Mouse (Mus musculus): ENCODE measurements at regions not wholly inside any gene's neighbourhood (a gene's known extent, or its start where the extent isn't known, plus 50 kb on each side); places are given as distances from the start of the nearest gene placed in this dataset.

DNA sequence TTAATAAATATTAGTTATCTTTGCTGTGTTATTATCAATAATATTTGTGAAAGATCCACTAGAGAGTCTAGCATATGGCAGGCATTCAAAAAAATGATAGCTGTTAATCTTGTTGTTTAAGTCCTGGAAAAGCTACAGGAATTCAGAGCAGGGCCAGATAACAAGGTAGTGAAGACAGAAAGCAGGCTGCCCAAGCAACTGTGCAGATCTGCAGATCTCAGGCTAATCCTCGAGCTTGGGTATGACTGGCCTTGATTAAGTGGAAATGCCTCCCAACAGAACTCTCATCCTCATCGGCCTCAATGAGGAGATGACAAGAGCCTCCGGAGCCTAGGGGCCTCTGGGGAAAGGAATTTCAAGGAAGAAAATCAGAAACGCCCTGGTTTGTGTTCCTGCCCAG, 142.9 kb upstream of the Pkdcc start:
- Histone ChIP-seq H3K27me3 (ENCODE audit: insufficient read depth, low read length) (no peaks in the 10 kb centered on the region), H3K36me3 (replicated peaks) (no peaks in the 10 kb centered on the region), H3K4me3 (ENCODE audit: low read depth, low read length) (no peak overlapping the region), H3K4me1 (ENCODE audit: insufficient read depth, low read depth, low read length) (no peaks in the 10 kb centered on the region), H3K9me3 (replicated peaks) (peaks cover 61% of the 10 kb centered on the region)
- ATAC-seq (ENCODE audit: extremely low read depth, insufficient number of reproducible peaks, low FRiP score, poor library complexity, severe bottlenecking): no peak
- TF ChIP-seq POLR2AphosphoS5 (IDR thresholded peaks at IDR 0.05; ENCODE audit: insufficient replicate concordance, low read depth, low read length) (no peak), GATA1 (IDR thresholded peaks at IDR 0.05; ENCODE audit: borderline replicate concordance, low read length) (no peak), CTCF (IDR thresholded peaks at IDR 0.05; ENCODE audit: low read depth, low read length) (no peak), GATA2 (IDR thresholded peaks at IDR 0.05; ENCODE audit: borderline replicate concordance, low read depth, low read length) (no peak), TAL1 (conservative IDR thresholded peaks at IDR 0.05; ENCODE audit: low read depth, low read length) (no peak)
- DNase-seq (ENCODE audit: low spot score): no peak

DNA sequence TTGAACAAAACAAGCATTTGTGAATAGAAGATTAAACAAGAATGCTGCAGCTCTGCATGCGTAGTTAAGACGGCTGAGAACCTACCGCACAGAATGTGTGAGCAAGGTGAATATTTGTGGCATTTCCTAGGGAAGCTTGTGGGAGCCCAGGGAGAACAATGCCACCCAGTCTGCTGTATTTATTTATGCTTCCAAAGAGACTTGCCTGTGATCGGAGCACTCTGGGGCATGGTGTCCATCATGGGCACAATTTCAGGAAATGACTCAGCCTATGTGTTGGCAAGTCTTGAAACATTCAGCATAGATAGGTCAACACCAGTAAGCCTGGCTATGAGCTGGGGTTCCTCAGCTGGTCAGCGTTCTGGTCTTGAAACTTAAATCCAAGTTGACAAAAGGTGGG, 140.2 kb upstream of the Pkdcc start:
- no peaks in the 10 kb centered on the region for H3K4me1 ChIP-seq (ENCODE audit: insufficient read depth, low read depth, low read length)
- H3K27me3 ChIP-seq (ENCODE audit: insufficient read depth, low read length): no peaks in the 10 kb centered on the region
- TF ChIP-seq GATA1 (IDR thresholded peaks at IDR 0.05; ENCODE audit: borderline replicate concordance, low read length) (no peak), POLR2AphosphoS5 (IDR thresholded peaks at IDR 0.05; ENCODE audit: insufficient replicate concordance, low read depth, low read length) (no peak), GATA2 (IDR thresholded peaks at IDR 0.05; ENCODE audit: borderline replicate concordance, low read depth, low read length) (no peak), TAL1 (conservative IDR thresholded peaks at IDR 0.05; ENCODE audit: low read depth, low read length) (no peak), CTCF (IDR thresholded peaks at IDR 0.05; ENCODE audit: low read depth, low read length) (no peak)
- DNase-seq (ENCODE audit: low spot score) (no peak), ATAC-seq (ENCODE audit: extremely low read depth, insufficient number of reproducible peaks, low FRiP score, poor library complexity, severe bottlenecking) (no peak)
- H3K4me3 ChIP-seq (ENCODE audit: low read depth, low read length): no peak overlapping the region
- peaks cover 62% of the 10 kb centered on the region for H3K9me3 ChIP-seq (replicated peaks)
- H3K36me3 ChIP-seq (replicated peaks): no peaks in the 10 kb centered on the region

DNA sequence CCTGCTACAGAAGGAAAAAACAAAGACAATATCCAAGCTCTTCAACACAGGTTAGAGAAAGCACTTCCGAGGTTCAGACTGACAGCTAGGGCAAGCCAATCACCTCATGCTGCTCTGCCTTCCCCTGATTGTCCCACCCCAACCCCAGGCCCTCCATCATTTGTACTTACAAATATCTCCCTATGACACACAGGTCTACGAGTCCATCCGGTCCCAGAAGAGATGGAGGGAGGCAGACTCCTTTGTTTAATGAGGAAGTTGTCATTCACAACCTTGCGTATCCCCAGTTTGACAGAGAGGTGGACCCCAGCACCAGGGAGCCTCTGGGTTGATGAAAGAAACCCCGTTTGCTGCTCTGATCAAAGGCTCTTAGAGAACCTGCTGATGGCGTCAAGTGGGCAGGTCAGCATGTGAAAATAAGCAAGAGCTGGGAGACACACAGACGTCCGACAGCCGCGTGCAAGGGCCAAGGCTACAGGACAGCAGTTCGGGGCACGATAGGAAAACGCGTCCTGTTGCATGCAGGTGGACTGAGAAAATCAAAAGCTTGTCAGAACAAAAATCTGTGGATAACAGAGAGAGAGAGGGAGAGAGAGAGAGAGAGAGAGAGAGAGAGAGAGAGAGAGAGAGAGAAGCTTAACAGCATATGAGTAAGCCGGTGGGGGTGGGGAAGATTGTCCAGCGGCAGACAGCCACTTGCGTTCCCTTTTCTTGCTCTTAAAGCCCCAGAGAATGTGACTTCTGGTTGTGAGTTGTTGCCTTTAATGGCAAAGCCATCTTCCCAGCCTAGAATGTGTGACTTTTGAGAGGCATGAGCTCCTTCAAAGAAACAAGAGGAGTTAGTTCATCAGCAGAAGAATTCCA, 137.1 kb upstream of the Pkdcc start:
- no peak for ATAC-seq (ENCODE audit: extremely low read depth, insufficient number of reproducible peaks, low FRiP score, poor library complexity, severe bottlenecking)
- Histone ChIP-seq H3K4me3 (ENCODE audit: low read depth, low read length) (no peak overlapping the region), H3K27me3 (ENCODE audit: insufficient read depth, low read length) (no peaks in the 10 kb centered on the region), H3K36me3 (replicated peaks) (no peaks in the 10 kb centered on the region), H3K9me3 (replicated peaks) (peaks cover 66% of the 10 kb centered on the region), H3K4me1 (ENCODE audit: insufficient read depth, low read depth, low read length) (no peaks in the 10 kb centered on the region)
- no peak for TF ChIP-seq TAL1 (conservative IDR thresholded peaks at IDR 0.05; ENCODE audit: low read depth, low read length)
- no peak for TF ChIP-seq POLR2AphosphoS5 (IDR thresholded peaks at IDR 0.05; ENCODE audit: insufficient replicate concordance, low read depth, low read length)
- no peak for TF ChIP-seq GATA2 (IDR thresholded peaks at IDR 0.05; ENCODE audit: borderline replicate concordance, low read depth, low read length)
- TF ChIP-seq GATA1 (IDR thresholded peaks at IDR 0.05; ENCODE audit: borderline replicate concordance, low read length): no peak
- no peak for TF ChIP-seq CTCF (IDR thresholded peaks at IDR 0.05; ENCODE audit: low read depth, low read length)
- no peak for DNase-seq (ENCODE audit: low spot score)

DNA sequence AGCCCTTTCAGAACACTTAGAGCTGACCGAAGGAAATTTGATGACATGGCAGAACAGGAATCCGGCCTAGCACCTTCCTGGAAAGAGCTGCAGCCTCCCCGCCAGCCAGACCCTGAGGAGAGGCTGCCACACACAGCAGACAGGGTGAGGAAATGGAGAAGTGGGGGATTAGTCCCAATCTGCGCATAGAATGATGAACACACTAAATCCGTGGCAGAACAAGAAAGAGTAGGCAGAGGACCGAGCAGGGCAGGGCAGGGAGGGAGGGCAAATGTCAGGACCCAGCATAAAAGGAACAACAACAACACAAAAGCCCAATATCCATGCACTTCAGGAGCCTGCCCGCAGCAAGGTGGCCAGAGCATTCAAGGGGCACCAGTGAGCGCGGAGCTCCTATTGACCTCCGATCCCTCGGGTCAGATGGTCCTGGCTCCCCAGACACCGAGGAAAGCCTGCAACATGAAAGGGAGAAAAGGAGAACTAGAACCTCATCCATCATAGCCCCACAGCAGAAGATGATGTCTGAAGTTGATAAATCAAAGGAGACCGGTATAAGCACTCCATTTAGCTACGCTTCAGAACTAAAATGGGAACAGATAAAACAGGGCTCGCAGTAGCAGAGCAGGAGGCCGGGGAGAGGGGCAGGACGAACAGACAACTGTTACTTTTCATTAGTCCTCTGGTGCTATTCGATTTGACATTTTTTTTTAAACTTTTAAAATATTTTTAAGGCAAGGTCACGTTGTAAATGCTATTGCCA, 136.3 kb upstream of the Pkdcc start:
- ATAC-seq (ENCODE audit: extremely low read depth, insufficient number of reproducible peaks, low FRiP score, poor library complexity, severe bottlenecking) (no peak), DNase-seq (ENCODE audit: low spot score) (no peak)
- no peaks in the 10 kb centered on the region for H3K4me1 ChIP-seq (ENCODE audit: insufficient read depth, low read depth, low read length)
- H3K27me3 ChIP-seq (ENCODE audit: insufficient read depth, low read length): no peaks in the 10 kb centered on the region
- TF ChIP-seq TAL1 (conservative IDR thresholded peaks at IDR 0.05; ENCODE audit: low read depth, low read length) (no peak), POLR2AphosphoS5 (IDR thresholded peaks at IDR 0.05; ENCODE audit: insufficient replicate concordance, low read depth, low read length) (no peak), GATA1 (IDR thresholded peaks at IDR 0.05; ENCODE audit: borderline replicate concordance, low read length) (no peak), GATA2 (IDR thresholded peaks at IDR 0.05; ENCODE audit: borderline replicate concordance, low read depth, low read length) (no peak), CTCF (IDR thresholded peaks at IDR 0.05; ENCODE audit: low read depth, low read length) (no peak)
- H3K9me3 ChIP-seq (replicated peaks): peaks cover 68% of the 10 kb centered on the region
- no peak overlapping the region for H3K4me3 ChIP-seq (ENCODE audit: low read depth, low read length)
- no peaks in the 10 kb centered on the region for H3K36me3 ChIP-seq (replicated peaks)

DNA sequence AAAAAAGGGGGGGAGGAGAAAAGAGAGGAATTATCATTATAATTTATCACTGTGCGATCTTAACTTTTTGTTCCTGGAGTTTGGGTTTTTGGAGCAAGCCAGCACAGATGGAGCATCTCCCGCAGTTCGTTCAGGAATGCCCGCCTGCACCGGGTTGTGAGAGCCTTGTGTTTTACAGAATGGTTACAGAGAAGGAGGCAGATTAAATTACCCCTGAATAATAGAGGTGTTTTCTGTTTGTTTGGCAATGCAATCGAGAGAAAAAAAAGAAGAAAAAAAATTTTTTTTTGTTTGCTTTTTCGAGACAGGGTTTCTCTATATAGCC, 135.8 kb upstream of the Pkdcc start:
- no peak for DNase-seq (ENCODE audit: low spot score)
- no peak for TF ChIP-seq GATA1 (IDR thresholded peaks at IDR 0.05; ENCODE audit: borderline replicate concordance, low read length)
- no peak for TF ChIP-seq CTCF (IDR thresholded peaks at IDR 0.05; ENCODE audit: low read depth, low read length)
- no peak for TF ChIP-seq TAL1 (conservative IDR thresholded peaks at IDR 0.05; ENCODE audit: low read depth, low read length)

DNA sequence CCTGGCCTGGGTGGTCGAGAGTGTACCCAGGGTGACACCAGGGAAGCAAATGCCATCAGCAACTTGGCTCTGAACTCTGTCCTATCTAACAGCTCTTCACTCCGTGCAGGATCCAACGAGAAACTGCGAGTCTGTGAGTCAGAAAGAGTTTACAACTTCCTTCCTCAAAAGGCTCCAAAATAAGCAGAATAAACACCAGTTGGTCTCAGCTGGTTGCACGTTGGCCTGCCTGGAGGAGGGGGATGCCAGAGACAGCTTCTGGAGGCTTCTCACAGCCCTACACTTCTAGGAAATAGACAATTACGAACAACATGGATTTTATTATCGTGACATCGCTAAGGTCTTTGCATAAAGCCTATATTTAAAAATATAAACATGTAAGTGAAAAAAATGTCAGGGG, 133.4 kb upstream of the Pkdcc start:
- Histone ChIP-seq H3K4me1 (ENCODE audit: insufficient read depth, low read depth, low read length) (no peaks in the 10 kb centered on the region), H3K27me3 (ENCODE audit: insufficient read depth, low read length) (no peaks in the 10 kb centered on the region), H3K36me3 (replicated peaks) (no peaks in the 10 kb centered on the region), H3K9me3 (replicated peaks) (peaks cover 82% of the 10 kb centered on the region), H3K4me3 (ENCODE audit: low read depth, low read length) (no peak overlapping the region)
- ATAC-seq (ENCODE audit: extremely low read depth, insufficient number of reproducible peaks, low FRiP score, poor library complexity, severe bottlenecking): no peak
- no peak for DNase-seq (ENCODE audit: low spot score)
- TF ChIP-seq CTCF (IDR thresholded peaks at IDR 0.05; ENCODE audit: low read depth, low read length) (no peak), TAL1 (conservative IDR thresholded peaks at IDR 0.05; ENCODE audit: low read depth, low read length) (no peak), POLR2AphosphoS5 (IDR thresholded peaks at IDR 0.05; ENCODE audit: insufficient replicate concordance, low read depth, low read length) (no peak), GATA2 (IDR thresholded peaks at IDR 0.05; ENCODE audit: borderline replicate concordance, low read depth, low read length) (no peak), GATA1 (IDR thresholded peaks at IDR 0.05; ENCODE audit: borderline replicate concordance, low read length) (no peak)

More for the DNA sequence above, 135.8 kb upstream of the Pkdcc start:
- ATAC-seq (ENCODE audit: extremely low read depth, insufficient number of reproducible peaks, low FRiP score, poor library complexity, severe bottlenecking): no peak
- H3K36me3 ChIP-seq (replicated peaks): no peaks in the 10 kb centered on the region
- peaks cover 67% of the 10 kb centered on the region for H3K9me3 ChIP-seq (replicated peaks)
- no peaks in the 10 kb centered on the region for H3K4me1 ChIP-seq (ENCODE audit: insufficient read depth, low read depth, low read length)
- H3K4me3 ChIP-seq (ENCODE audit: low read depth, low read length): no peak overlapping the region
- no peaks in the 10 kb centered on the region for H3K27me3 ChIP-seq (ENCODE audit: insufficient read depth, low read length)
